Mouse (Mus musculus) heart, adult 2 months (tissue): ENCODE results near the gene Dpep2nb.

Experiments used
- CTCF ChIP-seq: fragments of 200-600 bp; IDR thresholded peaks from 2 replicates; pipeline ENCODE4 v1.8.1; 2022; ENCODE audit warnings: antibody characterized with exemption, mild to moderate bottlenecking, moderate library complexity
- EP300 ChIP-seq: fragments of 200-500 bp; IDR thresholded peaks from 2 replicates; pipeline ENCODE4 v1.6.1; 2011; ENCODE audit warnings: low read depth, low read length, control low read depth; ENCODE audit not compliant: insufficient read depth
- POLR2A ChIP-seq: fragments of 200-500 bp; IDR thresholded peaks from 2 replicates; pipeline ENCODE4 v1.6.1; 2011; ENCODE audit warnings: mild to moderate bottlenecking, low read depth, low read length, control low read depth; ENCODE audit not compliant: insufficient read depth

- no peak for TF ChIP-seq EP300
- no peak for TF ChIP-seq CTCF
- TF ChIP-seq POLR2A = no peak
These were observed 6.8 kb downstream of the Dpep2nb start for GRCm38 (mm10) chr8:105998971-105999370.
